Mouse (Mus musculus) forebrain, embryonic 14.5 days (tissue): ENCODE results near the gene Hmgcs1. TPM values are rescaled to one million over a fixed set of nuclear protein-coding genes. Genes with fewer than 3 reads are reported as not detected.
"Not testable (repeated sequence)": the region's sequence is repeated elsewhere in the genome, so short reads cannot be mapped to it uniquely, and the experiment has no call there.

Experiments used
- ATAC-seq: fragments of 200-750 bp; cut with Nextera tagmentation; 2 replicates; pipeline ENCODE4 v1.8.0; 2017; ENCODE audit warnings: mild to moderate bottlenecking, moderate library complexity
- DNase-seq: peaks from one replicate; pipeline ENCODE4 v3.0.0-alpha.2; 2015; ENCODE audit warnings: low spot score
- H3K27ac ChIP-seq: fragments of 300-500 bp; sonication (generic); 2 replicates; pipeline ENCODE4 v1.5.1; 2014; ENCODE audit warnings: low read depth, mild to moderate bottlenecking, control low read depth, low read length, moderate library complexity
- H3K27me3 ChIP-seq: fragments of 300-500 bp; sonication (generic); replicated peaks from 2 replicates; pipeline ENCODE4 v1.6.1; 2014; ENCODE audit warnings: low read length, control low read depth, mixed read lengths; ENCODE audit not compliant: control insufficient read depth, insufficient read depth
- H3K36me3 ChIP-seq: fragments of 300-500 bp; sonication (generic); 2 replicates; pipeline ENCODE4 v1.6.1; 2014; ENCODE audit warnings: low read length, control low read depth; ENCODE audit not compliant: control insufficient read depth, insufficient read depth
- H3K4me1 ChIP-seq: fragments of 300-500 bp; sonication (generic); 2 replicates; pipeline ENCODE4 v1.6.1; 2014; ENCODE audit warnings: antibody characterized with exemption, low read length, control low read depth; ENCODE audit not compliant: control insufficient read depth, insufficient read depth
- H3K4me2 ChIP-seq: fragments of 300-500 bp; sonication (generic); 2 replicates; pipeline ENCODE4 v1.6.1; 2014; ENCODE audit warnings: mild to moderate bottlenecking, control low read depth, low read length
- H3K4me3 ChIP-seq: fragments of 300-500 bp; sonication (generic); 2 replicates; pipeline ENCODE4 v1.5.1; 2014; ENCODE audit warnings: low read depth, low read length, control low read depth
- H3K9ac ChIP-seq: fragments of 300-500 bp; sonication (generic); 2 replicates; pipeline ENCODE4 v1.6.1; 2014; ENCODE audit warnings: mild to moderate bottlenecking, low read length, control low read depth, moderate library complexity
- H3K9me3 ChIP-seq: fragments of 300-500 bp; sonication (generic); replicated peaks from 2 replicates; pipeline ENCODE4 v1.6.1; 2016; ENCODE audit warnings: low read length, control low read depth, mixed read lengths; ENCODE audit not compliant: control insufficient read depth
- WGBS: fragments of 180-500 bp; shearing (Covaris S2); extraction: QIAGEN DNeasy Blood & Tissue Kit; methylation state at CpG from one replicate; pipeline ENCODE4 v1.1.7; 2014; 5-methylcytosine and 5-hydroxymethylcytosine counted together
- polyA plus RNA-seq: library from polyadenylated mRNA; unstranded; fragments of >200 nt; fragmentation: Nextera tagmentation; extraction: Ambion mirVana; gene quantifications from 2 replicates; pipeline ENCODE4 v1.2.1, GENCODE M21; 2014

Hmgcs1 gene
- polyA plus RNA-seq, 1 experiment from 2014 or later, result 311 TPM

DNA sequence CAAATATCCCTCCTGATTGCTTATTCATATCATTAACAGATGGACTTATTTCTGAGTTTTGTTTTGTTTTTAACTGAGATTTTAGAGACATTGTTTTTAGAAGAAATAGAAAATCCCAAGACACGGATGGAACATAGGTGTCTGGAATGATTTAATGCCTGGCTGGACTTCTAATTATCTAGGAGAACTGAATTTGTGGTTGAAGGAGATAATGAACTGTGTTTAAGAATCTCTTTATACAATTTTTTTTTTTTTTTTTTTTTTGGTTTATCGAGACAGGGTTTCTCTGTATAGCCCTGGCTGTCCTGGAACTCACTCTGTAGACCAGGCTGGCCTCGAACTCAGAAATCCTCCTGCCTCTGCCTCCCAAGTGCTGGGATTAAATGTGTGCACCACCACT, 1.8 kb downstream of the Hmgcs1 start:
- Histone ChIP-seq H3K4me2 (peak overlapping the region; percentile 79), H3K4me1 (peaks cover 19% of the 10 kb centered on the region), H3K9ac (peak overlapping the region; percentile 96; the same call in 1 of the 2 replicates), H3K4me3 (peak overlapping the region; percentile 97)
- not testable (repeated sequence) for H3K36me3 ChIP-seq, ATAC-seq, H3K27ac ChIP-seq, DNase-seq, H3K9me3 ChIP-seq, H3K27me3 ChIP-seq
- 55% methylated on average over 3 of the region's 3 CpGs for WGBS

GRCm38 (mm10) chr13:119695676-119696075, 5.5 kb downstream of the Hmgcs1 start:
- WGBS, result 60% methylated on average over 4 of the region's 4 CpGs
- ATAC-seq (no peak), DNase-seq (no peak)
- H3K4me1 ChIP-seq, result peaks cover 17% of the 10 kb centered on the region
- H3K4me2 ChIP-seq, result no peak overlapping the region
- peaks cover 26% of the 10 kb centered on the region for H3K36me3 ChIP-seq
- no peaks in the 10 kb centered on the region for H3K27me3 ChIP-seq
- H3K9me3 ChIP-seq, result no peaks in the 10 kb centered on the region
- H3K27ac ChIP-seq, result no peak overlapping the region
- no peak overlapping the region for H3K9ac ChIP-seq
- no peak overlapping the region for H3K4me3 ChIP-seq

GRCm38 (mm10) chr13:119696496-119696895, 6.3 kb downstream of the Hmgcs1 start:
- H3K4me3 ChIP-seq, result no peak overlapping the region
- no peaks in the 10 kb centered on the region for H3K27me3 ChIP-seq
- H3K9ac ChIP-seq, result no peak overlapping the region
- ATAC-seq (no peak), DNase-seq (no peak)
- WGBS, result 47% methylated on average over 1 of the region's 1 CpGs
- no peak overlapping the region for H3K4me2 ChIP-seq
- H3K9me3 ChIP-seq, result no peaks in the 10 kb centered on the region
- peaks cover 17% of the 10 kb centered on the region for H3K4me1 ChIP-seq
- H3K27ac ChIP-seq, result no peak overlapping the region
- peaks cover 34% of the 10 kb centered on the region for H3K36me3 ChIP-seq

- H3K36me3 ChIP-seq, result peaks cover 52% of the 10 kb centered on the region
- ATAC-seq (no peak), DNase-seq (no peak)
- no peak overlapping the region for H3K9ac ChIP-seq
- peaks cover 9% of the 10 kb centered on the region for H3K4me1 ChIP-seq
- no peak overlapping the region for H3K27ac ChIP-seq
- no peak overlapping the region for H3K4me2 ChIP-seq
- no peak overlapping the region for H3K4me3 ChIP-seq
- H3K9me3 ChIP-seq, result no peaks in the 10 kb centered on the region
- 95% methylated on average over 4 of the region's 4 CpGs for WGBS
- H3K27me3 ChIP-seq, result no peaks in the 10 kb centered on the region
These were observed 8.3 kb downstream of the Hmgcs1 start for GRCm38 (mm10) chr13:119698436-119698835.

DNA sequence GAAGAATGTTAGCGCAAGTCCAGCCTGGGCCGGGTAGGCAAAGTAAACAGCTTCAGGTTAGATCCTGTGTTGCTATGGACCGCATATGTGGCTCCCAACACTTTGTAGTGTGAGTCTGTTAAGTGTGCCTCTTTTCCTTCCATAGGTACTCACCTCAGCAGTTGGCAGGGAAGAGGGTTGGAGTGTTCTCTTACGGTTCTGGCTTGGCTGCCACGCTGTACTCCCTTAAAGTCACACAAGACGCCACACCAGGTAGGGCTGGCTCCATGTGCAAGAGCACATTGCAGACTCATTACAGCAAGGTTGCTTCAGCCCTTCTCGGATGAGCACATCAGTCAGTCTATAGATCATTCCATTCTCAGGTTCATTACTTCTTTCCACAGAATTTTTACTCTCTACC, 14.1 kb downstream of the Hmgcs1 start:
- Histone ChIP-seq H3K36me3 (peaks cover 87% of the 10 kb centered on the region), H3K9me3 (no peaks in the 10 kb centered on the region), H3K4me1 (no peaks in the 10 kb centered on the region), H3K27ac (no peak overlapping the region), H3K27me3 (no peaks in the 10 kb centered on the region), H3K4me3 (no peak overlapping the region), H3K4me2 (no peak overlapping the region), H3K9ac (no peak overlapping the region)
- WGBS, result 89% methylated on average over 7 of the region's 7 CpGs
- no peak for DNase-seq
- no peak for ATAC-seq

GRCm38 (mm10) chr13:119706278-119706880, 16.2 kb downstream of the Hmgcs1 start:
- not testable (repeated sequence) for H3K9me3 ChIP-seq, H3K9ac ChIP-seq, H3K4me1 ChIP-seq, H3K4me3 ChIP-seq, DNase-seq, H3K27me3 ChIP-seq, H3K4me2 ChIP-seq, ATAC-seq, H3K27ac ChIP-seq
- H3K36me3 ChIP-seq, result peaks cover 89% of the 10 kb centered on the region
- WGBS, result 87% methylated on average over 7 of the region's 8 CpGs

- WGBS, result 82% methylated on average over 7 of the region's 7 CpGs
- Histone ChIP-seq H3K36me3 (peaks cover 89% of the 10 kb centered on the region), H3K4me3 (no peak overlapping the region), H3K27ac (no peak overlapping the region), H3K4me1 (no peaks in the 10 kb centered on the region), H3K4me2 (no peak overlapping the region), H3K9ac (no peak overlapping the region), H3K27me3 (no peaks in the 10 kb centered on the region), H3K9me3 (no peaks in the 10 kb centered on the region)
- ATAC-seq (no peak), DNase-seq (no peak)
These were observed 16.8 kb downstream of the Hmgcs1 start for GRCm38 (mm10) chr13:119706953-119707352.

- H3K9ac ChIP-seq, result no peak overlapping the region
- DNase-seq, result no peak
- H3K4me3 ChIP-seq, result no peak overlapping the region
- no peak for ATAC-seq
- H3K27ac ChIP-seq, result no peak overlapping the region
- 88% methylated on average over 6 of the region's 6 CpGs for WGBS
- H3K27me3 ChIP-seq, result no peaks in the 10 kb centered on the region
- H3K36me3 ChIP-seq, result peaks cover 85% of the 10 kb centered on the region
- no peaks in the 10 kb centered on the region for H3K9me3 ChIP-seq
- H3K4me1 ChIP-seq, result no peaks in the 10 kb centered on the region
- no peak overlapping the region for H3K4me2 ChIP-seq
These were observed 17.7 kb downstream of the Hmgcs1 start for GRCm38 (mm10) chr13:119707906-119708305.

DNA sequence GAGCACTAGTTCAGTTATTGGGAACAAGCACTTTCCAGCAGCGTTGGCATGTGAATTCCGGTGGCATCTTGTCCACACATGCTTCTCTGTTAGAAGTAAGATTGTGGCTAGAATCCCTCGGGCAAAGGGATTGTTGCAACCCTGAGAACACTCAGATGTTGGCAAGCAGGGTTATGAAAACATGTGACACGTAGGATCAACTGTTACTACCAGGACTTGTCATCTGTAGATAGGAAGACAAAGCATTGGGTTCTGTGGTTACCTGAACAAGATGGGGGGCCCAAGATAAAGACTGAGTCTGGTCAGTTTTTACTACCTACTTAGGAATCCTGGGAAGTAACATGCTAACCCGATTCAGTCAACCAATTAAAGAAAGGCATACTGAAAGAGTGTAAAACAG, 18.8 kb downstream of the Hmgcs1 start:
- Histone ChIP-seq H3K9ac (no peak overlapping the region), H3K27me3 (no peaks in the 10 kb centered on the region), H3K4me2 (no peak overlapping the region), H3K4me1 (no peaks in the 10 kb centered on the region), H3K4me3 (no peak overlapping the region), H3K36me3 (peaks cover 82% of the 10 kb centered on the region), H3K27ac (no peak overlapping the region), H3K9me3 (no peaks in the 10 kb centered on the region)
- WGBS, result 89% methylated on average over 5 of the region's 5 CpGs
- no peak for DNase-seq
- no peak for ATAC-seq
